Comparison of ENCODE assay signal across 25 mouse cellular contexts in the genomic region with DNA sequence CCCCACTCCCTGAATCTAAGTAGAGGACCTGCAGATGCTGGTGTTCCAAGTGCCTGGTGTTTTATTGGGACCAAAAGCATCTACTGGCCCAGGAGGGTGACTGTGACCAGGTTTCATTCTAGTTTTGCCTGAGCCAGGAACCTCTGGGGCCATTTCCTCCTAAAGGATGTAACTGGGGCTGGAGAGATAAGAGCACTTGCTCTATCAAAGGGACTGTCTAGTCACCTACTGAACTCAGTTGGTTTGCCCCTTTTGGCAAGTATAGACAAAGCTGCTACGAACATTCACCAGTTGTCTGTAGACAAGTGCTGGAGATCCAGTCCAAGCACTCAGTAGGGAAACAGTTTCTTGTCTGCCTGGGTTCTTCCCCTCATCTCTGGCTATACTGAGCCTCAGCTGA. TPM values are rescaled to one million over a fixed set of nuclear protein-coding genes. Genes with fewer than 3 reads are reported as not detected.
DNase-seq lines count a peak whose midpoint lies in the region; ATAC-seq and TF ChIP-seq lines count a peak whose summit lies in the region.
"Had no signal": no experiment of that assay in that cellular context is flagged by ENCODE, and none has a peak within 500 bp of the region (broad histone marks: within the 10 kb centered on the region; RNA-seq: fewer than 3 reads in every experiment).

No protein-coding gene starts in this region.

- 89% methylated on average over 1 of the region's 1 CpGs for WGBS in midbrain, embryonic 11.5 days
- WGBS in midbrain, embryonic 13.5 days: 91% methylated on average over 1 of the region's 1 CpGs

- no peaks in the 10 kb centered on the region for H3K79me2 ChIP-seq in MEL (ENCODE audit: control insufficient read depth, insufficient read depth, low read length, poor library complexity)

- TF ChIP-seq CTCF in MEL (IDR thresholded peaks at IDR 0.05 in 2 of 3, conservative IDR thresholded peaks at IDR 0.05 in 1 of 3; ENCODE audit: control insufficient read depth in 1 of 3, insufficient read depth in 1 of 3, low read depth in 2 of 3, low read length in 3 of 3, poor library complexity in 1 of 3, severe bottlenecking in 1 of 3): no peak

- no peak for TF ChIP-seq POLR2A in MEL (IDR thresholded peaks at IDR 0.05; ENCODE audit: control insufficient read depth in 1 of 2, insufficient read depth in 1 of 2, low read depth in 1 of 2, low read length in 2 of 2, poor library complexity in 1 of 2)

- no peak for TF ChIP-seq RAD21 in MEL (IDR thresholded peaks at IDR 0.05; ENCODE audit: low read depth, low read length)

- no peaks in the 10 kb centered on the region for H3K36me3 ChIP-seq in midbrain, embryonic 11.5 days (ENCODE audit: control insufficient read depth, insufficient read depth, low read length)
- no peaks in the 10 kb centered on the region for H3K36me3 ChIP-seq in midbrain, embryonic 13.5 days
- peaks cover 0 to 7% of the 10 kb centered on the region in 2 experiments; a peak in 2 of 4 replicates for H3K36me3 ChIP-seq in MEL (ENCODE audit: control insufficient read depth in 1 of 2, insufficient read depth in 2 of 2, low read length in 2 of 2)
- H3K36me3 ChIP-seq: embryonic facial prominence, embryonic 10.5 days; embryonic facial prominence, embryonic 12.5 days; forebrain, embryonic 15.5 days had no signal

- intact Hi-C loops in left cerebral cortex, postnatal 36 days (cut with DNase I): no loop called here

- H3K9me3 ChIP-seq in midbrain, embryonic 11.5 days (ENCODE audit: control insufficient read depth, low read length): no peaks in the 10 kb centered on the region
- H3K9me3 ChIP-seq in midbrain, embryonic 13.5 days: no peaks in the 10 kb centered on the region
- no peaks in the 10 kb centered on the region for H3K9me3 ChIP-seq in MEL (replicated peaks; ENCODE audit: insufficient read depth, low read length)
- H3K9me3 ChIP-seq: embryonic facial prominence, embryonic 10.5 days; embryonic facial prominence, embryonic 12.5 days; forebrain, embryonic 13.5 days; forebrain, embryonic 15.5 days; G1E had no signal

- peak; percentile 26 for DNase-seq in midbrain, embryonic 11.5 days (ENCODE audit: low spot score, missing footprints)
- peak; percentile 58 for DNase-seq in MEL (ENCODE audit: low read depth, low spot score)
- DNase-seq in left cerebral cortex, postnatal 36 days (ENCODE audit: low spot score in 2 of 2): no peak
- DNase-seq: adrenal gland, adult 2 months; adrenal gland, postnatal 10 days; adrenal gland, postnatal 36 days; B cell, adult 2 months; cerebellum, adult 11-12 months; cerebellum, adult 2 months; cerebellum, adult 9-10 months; cerebellum, postnatal 10 days; cerebellum, postnatal 25 days; forebrain, postnatal 0 days had no signal

- H3K4me2 ChIP-seq in midbrain, embryonic 11.5 days: no peak overlapping the region
- H3K4me2 ChIP-seq in midbrain, embryonic 13.5 days (replicated peaks): no peak overlapping the region
- H3K4me2 ChIP-seq: embryonic facial prominence, embryonic 12.5 days; forebrain, embryonic 13.5 days; forebrain, embryonic 15.5 days had no signal

- no peaks in the 10 kb centered on the region for H3K27me3 ChIP-seq in midbrain, embryonic 11.5 days (ENCODE audit: control insufficient read depth, insufficient read depth, low read length)
- H3K27me3 ChIP-seq in midbrain, embryonic 13.5 days: peaks cover 15% of the 10 kb centered on the region
- H3K27me3 ChIP-seq in MEL (ENCODE audit: control insufficient read depth in 1 of 2, insufficient read depth in 2 of 2, low read length in 2 of 2): no peaks in the 10 kb centered on the region
- H3K27me3 ChIP-seq: CH12.LX; embryonic facial prominence, embryonic 12.5 days; forebrain, embryonic 13.5 days; forebrain, embryonic 15.5 days; Patski had no signal

- H3K4me3 ChIP-seq in midbrain, embryonic 11.5 days (ENCODE audit: low read depth, low read length): no peak overlapping the region
- H3K4me3 ChIP-seq in midbrain, embryonic 13.5 days (replicated peaks): no peak overlapping the region
- no peak overlapping the region for H3K4me3 ChIP-seq in MEL (ENCODE audit: control insufficient read depth in 1 of 2, insufficient read depth in 1 of 2, low read depth in 2 of 2, low read length in 2 of 2)
- H3K4me3 ChIP-seq: embryonic facial prominence, embryonic 10.5 days; embryonic facial prominence, embryonic 12.5 days; forebrain, embryonic 13.5 days; forebrain, embryonic 15.5 days had no signal

- ATAC-seq in midbrain, embryonic 11.5 days (ENCODE audit: low FRiP score): no peak
- ATAC-seq in midbrain, embryonic 13.5 days: no peak
- no peak for ATAC-seq in activated CD4-positive, CD25-positive, alpha-beta regulatory T cell, adult 4 months
- ATAC-seq: CD4-positive, CD25-positive, alpha-beta regulatory T cell, adult 4 months; forebrain, embryonic 13.5 days; forebrain, embryonic 15.5 days; forebrain, postnatal 0 days; Patski had no signal

- H3K4me1 ChIP-seq in midbrain, embryonic 11.5 days (ENCODE audit: control insufficient read depth, insufficient read depth, low read length): peaks cover 4% of the 10 kb centered on the region; the same call in 1 of the 2 replicates
- H3K4me1 ChIP-seq in midbrain, embryonic 13.5 days (replicated peaks): peaks cover 18% of the 10 kb centered on the region
- peaks cover 0 to 10% of the 10 kb centered on the region in 2 experiments; a peak in 2 of 4 replicates for H3K4me1 ChIP-seq in MEL (ENCODE audit: control insufficient read depth in 1 of 2, insufficient read depth in 2 of 2, low read length in 2 of 2)

- no peak overlapping the region for H3K27ac ChIP-seq in midbrain, embryonic 11.5 days (ENCODE audit: low read depth, low read length)
- H3K27ac ChIP-seq in midbrain, embryonic 13.5 days: no peak overlapping the region
- no peak overlapping the region for H3K27ac ChIP-seq in MEL (ENCODE audit: control insufficient read depth, low read depth, low read length)
- H3K27ac ChIP-seq: embryonic facial prominence, embryonic 10.5 days; embryonic facial prominence, embryonic 12.5 days; forebrain, embryonic 13.5 days; forebrain, embryonic 15.5 days had no signal

- TF ChIP-seq EP300 in MEL (IDR thresholded peaks at IDR 0.05; ENCODE audit: low read depth in 1 of 2, low read length in 2 of 2): peak; percentile 36 to 41; a peak in 2 of 4 replicates

- no peak overlapping the region for H3K9ac ChIP-seq in midbrain, embryonic 11.5 days (ENCODE audit: low read length)
- no peak overlapping the region for H3K9ac ChIP-seq in midbrain, embryonic 13.5 days (replicated peaks)
- H3K9ac ChIP-seq in MEL (ENCODE audit: control insufficient read depth, low read depth, low read length, poor library complexity, severe bottlenecking): no peak overlapping the region
- H3K9ac ChIP-seq: embryonic facial prominence, embryonic 12.5 days; forebrain, embryonic 13.5 days; forebrain, embryonic 15.5 days; forebrain, postnatal 0 days had no signal

TF ChIP-seq in MEL, 35 proteins besides CTCF, POLR2A, EP300 and RAD21 (continues in another document):
- TF ChIP-seq GATA1 (IDR thresholded peaks at IDR 0.05; ENCODE audit: low read depth, low read length): peak; percentile 69

RNA-seq across cellular contexts. Expression of gene Fuom, which starts 3.8 kb away (rescaled TPM):
- polyA plus RNA-seq in midbrain, embryonic 11.5 days (2014; fragmentation: Nextera tagmentation; extraction: Ambion mirVana): 13.5 and 13.8 TPM in 2 replicates
- polyA plus RNA-seq in midbrain, embryonic 13.5 days (2015; fragmentation: Nextera tagmentation; extraction: Ambion mirVana): 19.9 and 20.1 TPM in 2 replicates
- 0.36 and 1.1 TPM in 2 replicates for total RNA-seq in MEL (2012; rRNA removed)
- 10 to 100 TPM in 1 of 2 experiments, not detected in 1; 10.9 TPM for polyA plus RNA-seq in MEL (2012; ENCODE audit: insufficient read depth in 1 of 2, insufficient read length in 2 of 2, low read depth in 1 of 2, low replicate concordance in 2 of 2, missing spikeins in 1 of 2)
- total RNA-seq in left cerebral cortex, postnatal 36 days (2021): 10 to 100 TPM; 47.5 to 52.8 TPM
- 10 to 100 TPM in 1 of 2 experiments, 1 to 10 TPM in 1; 9.9 to 11.0 TPM for polyA plus RNA-seq in activated CD4-positive, CD25-positive, alpha-beta regulatory T cell, adult 4 months (2017; shearing (Covaris generic))

RNA-seq across cellular contexts. Expression of gene Prap1, which starts 5.3 kb away (rescaled TPM):
- polyA plus RNA-seq in midbrain, embryonic 11.5 days (2014; fragmentation: Nextera tagmentation; extraction: Ambion mirVana): not detected in 2 replicates
- 0.46 TPM in 1 of 2 replicates, not detected in the other for polyA plus RNA-seq in midbrain, embryonic 13.5 days (2015; fragmentation: Nextera tagmentation; extraction: Ambion mirVana)
- not detected in 2 replicates for total RNA-seq in MEL (2012; rRNA removed)
- polyA plus RNA-seq in MEL (2012; ENCODE audit: insufficient read depth in 1 of 2, insufficient read length in 2 of 2, low read depth in 1 of 2, low replicate concordance in 2 of 2, missing spikeins in 1 of 2): not detected
- not detected for total RNA-seq in left cerebral cortex, postnatal 36 days (2021)
- not detected for polyA plus RNA-seq in activated CD4-positive, CD25-positive, alpha-beta regulatory T cell, adult 4 months (2017; shearing (Covaris generic))
- total RNA-seq: adrenal gland, adult 2 months; adrenal gland, postnatal 10 days; adrenal gland, postnatal 36 days; CH12.LX; forebrain, postnatal 0 days; G1E had no signal
- polyA plus RNA-seq: adrenal gland, adult 2 months; CD4-positive, CD25-positive, alpha-beta regulatory T cell, adult 4 months; cerebellum, adult 2 months; cortical plate, adult 2 months; embryonic facial prominence, embryonic 10.5 days; embryonic facial prominence, embryonic 12.5 days; forebrain, embryonic 11.5 days; forebrain, embryonic 13.5 days; forebrain, embryonic 15.5 days; forebrain, postnatal 0 days; G1E; Patski had no signal

RNA-seq across cellular contexts. Expression of gene Caly, which starts 16.1 kb away (rescaled TPM):
- 7.6 and 8.8 TPM in 2 replicates for polyA plus RNA-seq in midbrain, embryonic 11.5 days (2014; fragmentation: Nextera tagmentation; extraction: Ambion mirVana)
- polyA plus RNA-seq in midbrain, embryonic 13.5 days (2015; fragmentation: Nextera tagmentation; extraction: Ambion mirVana): 88.6 and 92.6 TPM in 2 replicates
- not detected in 2 replicates for total RNA-seq in MEL (2012; rRNA removed)
- under 1 TPM in 1 of 2 experiments, not detected in 1; 0.11 TPM for polyA plus RNA-seq in MEL (2012; ENCODE audit: insufficient read depth in 1 of 2, insufficient read length in 2 of 2, low read depth in 1 of 2, low replicate concordance in 2 of 2, missing spikeins in 1 of 2)
- 100 to 1,000 TPM; 191 TPM for total RNA-seq in left cerebral cortex, postnatal 36 days (2021)
- not detected for polyA plus RNA-seq in activated CD4-positive, CD25-positive, alpha-beta regulatory T cell, adult 4 months (2017; shearing (Covaris generic))
- total RNA-seq: CH12.LX, G1E had no signal
- polyA plus RNA-seq: CD4-positive, CD25-positive, alpha-beta regulatory T cell, adult 4 months; G1E; Patski had no signal

RNA-seq across cellular contexts. Expression of gene Paox, which starts 17.1 kb away (rescaled TPM):
- polyA plus RNA-seq in midbrain, embryonic 11.5 days (2014; fragmentation: Nextera tagmentation; extraction: Ambion mirVana): 12.1 and 14.7 TPM in 2 replicates
- 7.2 and 7.6 TPM in 2 replicates for polyA plus RNA-seq in midbrain, embryonic 13.5 days (2015; fragmentation: Nextera tagmentation; extraction: Ambion mirVana)
- 0.29 TPM in 1 of 2 replicates, not detected in the other for total RNA-seq in MEL (2012; rRNA removed)
- under 1 TPM in 1 of 2 experiments, not detected in 1; 0.25 TPM for polyA plus RNA-seq in MEL (2012; ENCODE audit: insufficient read depth in 1 of 2, insufficient read length in 2 of 2, low read depth in 1 of 2, low replicate concordance in 2 of 2, missing spikeins in 1 of 2)
- total RNA-seq in left cerebral cortex, postnatal 36 days (2021): 1 to 10 TPM; 5.6 TPM
- 1 to 10 TPM; 3.8 to 4.7 TPM for polyA plus RNA-seq in activated CD4-positive, CD25-positive, alpha-beta regulatory T cell, adult 4 months (2017; shearing (Covaris generic))

RNA-seq across cellular contexts. Expression of gene Echs1, which starts 17.8 kb away (rescaled TPM):
- 163 and 178 TPM in 2 replicates for polyA plus RNA-seq in midbrain, embryonic 11.5 days (2014; fragmentation: Nextera tagmentation; extraction: Ambion mirVana)
- polyA plus RNA-seq in midbrain, embryonic 13.5 days (2015; fragmentation: Nextera tagmentation; extraction: Ambion mirVana): 132 and 133 TPM in 2 replicates
- 22.8 and 30.3 TPM in 2 replicates for total RNA-seq in MEL (2012; rRNA removed)
- polyA plus RNA-seq in MEL (2012; ENCODE audit: insufficient read depth in 1 of 2, insufficient read length in 2 of 2, low read depth in 1 of 2, low replicate concordance in 2 of 2, missing spikeins in 1 of 2): 10 to 100 TPM in 1 of 2 experiments, not detected in 1; 47.7 TPM
- total RNA-seq in left cerebral cortex, postnatal 36 days (2021): 10 to 100 TPM; 51.0 to 53.0 TPM
- polyA plus RNA-seq in activated CD4-positive, CD25-positive, alpha-beta regulatory T cell, adult 4 months (2017; shearing (Covaris generic)): 10 to 100 TPM; 73.1 to 79.4 TPM

Comparison
In these comparisons a context has a peak if more than half of its experiments do, and no peak if none do; other contexts are left out.
1. DNase-seq: peak in midbrain, embryonic 11.5 days (single experiment) and MEL (single experiment); none in left cerebral cortex, postnatal 36 days (0 of 2).